Mouse (Mus musculus): ENCODE data around the gene Sec23b. TPM values are rescaled to one million over a fixed set of nuclear protein-coding genes. Genes with fewer than 3 reads are reported as not detected.
A peak's percentile ranks its signal among the peaks of the same experiment; 100 is the strongest.
"Not testable (repeated sequence)": the region's sequence is repeated elsewhere in the genome, so short reads cannot be mapped to it uniquely, and the experiment has no call there.

Gene Sec23b
- total and polyA plus RNA-seq, 3 experiments: 9.1 to 90.7 (median 64.5) TPM

DNA sequence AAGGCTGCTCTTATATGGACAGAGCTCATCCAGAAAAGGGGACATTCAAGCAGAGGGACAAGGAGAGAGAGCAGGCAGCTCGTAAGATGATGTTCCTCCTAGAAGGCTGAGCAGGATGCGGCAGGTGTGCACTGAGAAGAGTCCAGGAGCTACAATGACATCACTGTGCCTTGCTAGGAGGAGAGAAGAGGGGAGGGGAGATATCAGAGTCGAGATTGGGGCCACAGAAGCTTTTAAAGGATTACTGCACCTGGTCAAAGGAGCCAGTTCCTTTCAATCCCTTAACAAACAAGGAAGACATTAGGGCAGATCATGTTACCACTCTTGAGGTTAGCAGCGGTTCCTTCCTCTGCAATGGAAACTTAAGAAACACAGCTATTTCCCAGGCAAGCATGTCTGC, 8.5 kb upstream of the Sec23b start:
- H3K4me1 ChIP-seq (ENCODE audit: insufficient read depth, low read depth, low read length): peaks cover 6% of the 10 kb centered on the region; the same call in 1 of the 2 replicates
- DNase-seq (ENCODE audit: low spot score): no peak
- no peak overlapping the region for H3K4me3 ChIP-seq (ENCODE audit: low read depth, low read length)
- no peak for ATAC-seq (ENCODE audit: extremely low read depth, insufficient number of reproducible peaks, low FRiP score, poor library complexity, severe bottlenecking)
- H3K36me3 ChIP-seq (replicated peaks): peaks cover 44% of the 10 kb centered on the region
- no peak for TF ChIP-seq CTCF (IDR thresholded peaks at IDR 0.05; ENCODE audit: low read depth, low read length)
- no peak for TF ChIP-seq POLR2AphosphoS5 (IDR thresholded peaks at IDR 0.05; ENCODE audit: insufficient replicate concordance, low read depth, low read length)
- no peak for TF ChIP-seq GATA1 (IDR thresholded peaks at IDR 0.05; ENCODE audit: borderline replicate concordance, low read length)
- TF ChIP-seq GATA2 (IDR thresholded peaks at IDR 0.05; ENCODE audit: borderline replicate concordance, low read depth, low read length): no peak
- TF ChIP-seq TAL1 (conservative IDR thresholded peaks at IDR 0.05; ENCODE audit: low read depth, low read length): no peak
- H3K9me3 ChIP-seq (replicated peaks): no peaks in the 10 kb centered on the region
- H3K27me3 ChIP-seq (ENCODE audit: insufficient read depth, low read length): no peaks in the 10 kb centered on the region

DNA sequence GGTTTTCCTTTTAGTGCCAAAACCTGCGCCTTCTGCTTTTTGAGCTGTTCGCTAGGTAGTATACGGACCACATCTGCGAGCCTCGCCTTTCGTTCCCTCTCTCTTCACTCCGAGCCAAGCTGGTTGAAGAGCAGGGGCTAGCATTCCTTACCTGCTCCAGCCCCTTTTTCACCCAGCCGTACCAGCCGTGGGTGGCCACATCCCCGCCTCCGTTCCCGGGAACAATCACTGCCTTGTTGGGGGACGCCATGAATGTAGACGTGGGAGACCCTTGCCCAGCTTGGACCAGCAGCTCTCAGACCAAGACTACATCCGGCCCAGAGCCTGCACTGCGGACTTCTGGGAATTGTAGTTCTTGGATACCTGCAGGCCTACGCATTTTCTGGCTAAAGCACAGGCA, 5.5 kb upstream of the Sec23b start, which contains the start of gene Rbbp9:
Gene Rbbp9, minus strand, starts transcription at position 341 of the 400 bp plus-strand sequence.
- Histone ChIP-seq H3K27me3 (ENCODE audit: insufficient read depth, low read length) (no peaks in the 10 kb centered on the region), H3K4me1 (ENCODE audit: insufficient read depth, low read depth, low read length) (peaks cover 7% of the 10 kb centered on the region; the same call in 1 of the 2 replicates), H3K9me3 (replicated peaks) (no peaks in the 10 kb centered on the region), H3K36me3 (replicated peaks) (peaks cover 24% of the 10 kb centered on the region), H3K4me3 (ENCODE audit: low read depth, low read length) (peak within 1 kb of the TSS; percentile 76)
- ATAC-seq (ENCODE audit: extremely low read depth, insufficient number of reproducible peaks, low FRiP score, poor library complexity, severe bottlenecking): peak; percentile 73
- peak; percentile 43 for DNase-seq (ENCODE audit: low spot score)
- no peak for TF ChIP-seq POLR2AphosphoS5 (IDR thresholded peaks at IDR 0.05; ENCODE audit: insufficient replicate concordance, low read depth, low read length)
- TF ChIP-seq CTCF (IDR thresholded peaks at IDR 0.05; ENCODE audit: low read depth, low read length): no peak
- TF ChIP-seq GATA1 (IDR thresholded peaks at IDR 0.05; ENCODE audit: borderline replicate concordance, low read length): no peak
- TF ChIP-seq GATA2 (IDR thresholded peaks at IDR 0.05; ENCODE audit: borderline replicate concordance, low read depth, low read length): no peak
- TF ChIP-seq TAL1 (conservative IDR thresholded peaks at IDR 0.05; ENCODE audit: low read depth, low read length): no peak

DNA sequence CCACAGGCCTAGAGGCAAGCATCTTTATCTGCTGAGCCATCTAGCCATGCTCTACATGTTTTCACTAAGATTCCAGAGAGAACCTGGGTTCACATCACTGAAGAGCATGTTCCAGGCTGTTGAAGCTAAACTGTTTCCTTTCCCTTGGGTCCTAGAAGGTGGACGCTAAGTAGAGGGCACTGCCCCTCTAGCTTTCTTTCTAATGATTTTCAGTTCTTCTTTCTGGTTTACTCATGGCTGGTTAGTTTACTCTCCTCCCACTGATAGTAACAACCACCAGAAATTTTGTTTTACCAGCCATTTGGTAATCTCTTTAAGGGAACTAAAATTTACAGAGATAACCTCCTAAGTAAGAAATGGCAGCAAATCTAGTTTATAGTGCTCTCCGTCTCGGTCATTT, 2.1 kb upstream of the Sec23b start:
- TF ChIP-seq CTCF (IDR thresholded peaks at IDR 0.05; ENCODE audit: low read depth, low read length) (no peak), TAL1 (conservative IDR thresholded peaks at IDR 0.05; ENCODE audit: low read depth, low read length) (no peak), POLR2AphosphoS5 (IDR thresholded peaks at IDR 0.05; ENCODE audit: insufficient replicate concordance, low read depth, low read length) (no peak), GATA1 (IDR thresholded peaks at IDR 0.05; ENCODE audit: borderline replicate concordance, low read length) (no peak), GATA2 (IDR thresholded peaks at IDR 0.05; ENCODE audit: borderline replicate concordance, low read depth, low read length) (no peak)
- DNase-seq (ENCODE audit: low spot score): no peak
- H3K4me1 ChIP-seq (ENCODE audit: insufficient read depth, low read depth, low read length): peaks cover 15% of the 10 kb centered on the region; the same call in 1 of the 2 replicates
- peaks cover 4% of the 10 kb centered on the region for H3K36me3 ChIP-seq (replicated peaks)
- no peak for ATAC-seq (ENCODE audit: extremely low read depth, insufficient number of reproducible peaks, low FRiP score, poor library complexity, severe bottlenecking)
- no peak overlapping the region for H3K4me3 ChIP-seq (ENCODE audit: low read depth, low read length)
- H3K27me3 ChIP-seq (ENCODE audit: insufficient read depth, low read length): no peaks in the 10 kb centered on the region
- H3K9me3 ChIP-seq (replicated peaks): no peaks in the 10 kb centered on the region

DNA sequence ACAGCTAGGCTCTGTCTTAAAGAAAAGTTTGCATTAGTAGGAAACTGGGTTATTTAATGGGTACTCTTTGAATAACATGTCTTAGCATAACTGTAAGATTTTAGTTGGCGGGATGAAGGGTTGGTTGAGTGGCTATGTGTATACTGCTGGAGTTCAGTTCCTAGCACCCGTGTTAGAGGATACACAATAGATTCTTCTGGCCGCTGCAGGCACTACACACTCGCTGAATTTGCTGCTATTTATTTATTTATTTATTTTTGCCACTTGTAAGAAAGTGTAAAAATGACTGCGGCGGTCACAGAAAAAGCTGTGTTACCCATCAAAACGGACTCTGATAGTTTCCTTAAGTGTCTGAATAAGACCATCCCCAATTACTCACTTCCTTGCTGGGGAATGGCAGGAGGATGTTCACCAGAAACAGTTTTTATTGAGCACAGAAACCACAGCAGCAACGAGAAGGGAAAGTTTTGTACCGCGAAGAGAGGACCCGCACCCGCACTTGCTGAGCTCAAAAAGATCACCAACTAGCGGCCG, 676 bp upstream of the Sec23b start:
- peak; percentile 10; the same call in 1 of the 2 replicates for ATAC-seq (ENCODE audit: extremely low read depth, insufficient number of reproducible peaks, low FRiP score, poor library complexity, severe bottlenecking)
- DNase-seq (ENCODE audit: low spot score): no peak
- Histone ChIP-seq H3K27me3 (ENCODE audit: insufficient read depth, low read length) (no peaks in the 10 kb centered on the region), H3K4me1 (ENCODE audit: insufficient read depth, low read depth, low read length) (peaks cover 15% of the 10 kb centered on the region; the same call in 1 of the 2 replicates), H3K9me3 (replicated peaks) (no peaks in the 10 kb centered on the region), H3K4me3 (ENCODE audit: low read depth, low read length) (peak overlapping the region; percentile 79), H3K36me3 (replicated peaks) (peaks cover 16% of the 10 kb centered on the region)
- TF ChIP-seq GATA1 (IDR thresholded peaks at IDR 0.05; ENCODE audit: borderline replicate concordance, low read length) (no peak), GATA2 (IDR thresholded peaks at IDR 0.05; ENCODE audit: borderline replicate concordance, low read depth, low read length) (no peak), POLR2AphosphoS5 (IDR thresholded peaks at IDR 0.05; ENCODE audit: insufficient replicate concordance, low read depth, low read length) (no peak), CTCF (IDR thresholded peaks at IDR 0.05; ENCODE audit: low read depth, low read length) (no peak), TAL1 (conservative IDR thresholded peaks at IDR 0.05; ENCODE audit: low read depth, low read length) (no peak)

DNA sequence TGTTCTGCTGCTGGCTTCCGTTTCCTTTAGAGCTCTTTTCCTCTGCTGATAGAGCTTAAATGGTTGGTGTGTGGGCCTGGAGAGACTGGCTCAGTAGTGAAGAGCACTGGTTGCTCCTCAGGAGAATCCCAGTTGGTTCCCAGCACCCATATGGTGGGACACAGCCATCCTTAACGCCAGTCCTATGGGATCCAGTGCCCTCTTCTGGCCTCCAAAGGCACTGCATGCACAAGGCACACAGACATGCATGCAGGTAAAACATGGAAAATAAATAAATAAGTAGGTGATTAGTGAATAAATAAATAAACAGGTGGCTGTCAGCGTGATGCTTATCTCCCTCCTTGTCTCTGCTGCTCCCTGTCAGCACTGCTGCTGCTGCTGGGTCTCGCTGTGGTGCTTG, 32.7 kb downstream of the Sec23b start:
- no peaks in the 10 kb centered on the region for H3K27me3 ChIP-seq (ENCODE audit: insufficient read depth, low read length)
- H3K9me3 ChIP-seq (replicated peaks): no peaks in the 10 kb centered on the region
- peaks cover 2% of the 10 kb centered on the region; the same call in 1 of the 2 replicates for H3K4me1 ChIP-seq (ENCODE audit: insufficient read depth, low read depth, low read length)
- ATAC-seq (ENCODE audit: extremely low read depth, insufficient number of reproducible peaks, low FRiP score, poor library complexity, severe bottlenecking) (no peak), DNase-seq (ENCODE audit: low spot score) (no peak)
- H3K4me3 ChIP-seq (ENCODE audit: low read depth, low read length): no peak overlapping the region
- TF ChIP-seq TAL1 (conservative IDR thresholded peaks at IDR 0.05; ENCODE audit: low read depth, low read length) (no peak), GATA1 (IDR thresholded peaks at IDR 0.05; ENCODE audit: borderline replicate concordance, low read length) (no peak), CTCF (IDR thresholded peaks at IDR 0.05; ENCODE audit: low read depth, low read length) (peak; percentile 30; the same call in 1 of the 2 replicates)
- H3K36me3 ChIP-seq (replicated peaks): peaks cover 70% of the 10 kb centered on the region

DNA sequence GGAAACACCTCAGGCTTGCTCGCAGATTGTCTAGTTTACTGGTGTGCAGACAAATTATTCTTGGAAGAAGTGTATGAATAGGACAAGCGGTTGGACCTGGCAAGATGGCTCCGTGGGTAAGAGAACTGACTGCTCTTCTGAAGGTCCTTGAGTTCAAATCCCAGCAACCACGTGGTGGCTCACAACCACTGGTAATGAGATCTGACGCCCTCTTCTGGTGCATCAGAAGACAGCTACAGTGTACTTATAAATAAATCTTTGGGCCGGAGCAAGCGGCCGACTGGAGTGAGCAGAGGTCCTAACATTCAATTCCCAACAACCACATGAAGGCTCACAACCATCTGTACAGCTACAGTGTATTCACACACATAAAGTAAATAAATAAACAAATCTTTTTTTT, 37.0 kb downstream of the Sec23b start:
- peaks cover 40% of the 10 kb centered on the region for H3K36me3 ChIP-seq (replicated peaks)
- not testable (repeated sequence) for H3K27me3 ChIP-seq (ENCODE audit: insufficient read depth, low read length); ATAC-seq (ENCODE audit: extremely low read depth, insufficient number of reproducible peaks, low FRiP score, poor library complexity, severe bottlenecking); H3K4me3 ChIP-seq (ENCODE audit: low read depth, low read length); H3K4me1 ChIP-seq (ENCODE audit: insufficient read depth, low read depth, low read length); DNase-seq (ENCODE audit: low spot score); H3K9me3 ChIP-seq (replicated peaks)

Data from G1E (cell line).